Mouse (Mus musculus): ENCODE measurements around the gene Cnot2. TPM values are rescaled to one million over a fixed set of nuclear protein-coding genes. Genes with fewer than 3 reads are reported as not detected.
"Not testable (repeated sequence)": the region's sequence is repeated elsewhere in the genome, so short reads cannot be mapped to it uniquely, and the experiment has no call there.

Cnot2 gene
- polyA plus RNA-seq, 1 experiment from 2014 or later: 116 TPM

- Histone ChIP-seq H3K9ac (replicated peaks; ENCODE audit: low read depth, low read length) (peak overlapping the region; percentile 95), H3K27ac (ENCODE audit: low read length) (peak overlapping the region; percentile 98), H3K4me2 (ENCODE audit: low read length) (peak overlapping the region; percentile 86), H3K36me3 (ENCODE audit: control insufficient read depth, insufficient read depth) (no peaks in the 10 kb centered on the region), H3K4me1 (replicated peaks; ENCODE audit: control insufficient read depth, insufficient read depth, low read length) (peaks cover 7% of the 10 kb centered on the region; the same call in 1 of the 2 replicates), H3K4me3 (replicated peaks; ENCODE audit: low read length) (peak overlapping the region; percentile 85), H3K9me3 (ENCODE audit: control insufficient read depth, low read length) (no peaks in the 10 kb centered on the region), H3K27me3 (replicated peaks; ENCODE audit: control insufficient read depth, insufficient read depth, low read length) (no peaks in the 10 kb centered on the region)
- ATAC-seq: peak; percentile 80
- WGBS: under 1% methylated on average over 35 of the region's 71 CpGs
Observed at GRCm38 (mm10) chr10:116580591-116581358, 536 bp downstream of the Cnot2 start.

- Histone ChIP-seq H3K36me3 (ENCODE audit: control insufficient read depth, insufficient read depth) (no peaks in the 10 kb centered on the region), H3K4me2 (ENCODE audit: low read length) (no peak overlapping the region; the same call in 1 of the 2 replicates), H3K27ac (ENCODE audit: low read length) (no peak overlapping the region), H3K4me3 (replicated peaks; ENCODE audit: low read length) (no peak overlapping the region), H3K9me3 (ENCODE audit: control insufficient read depth, low read length) (no peaks in the 10 kb centered on the region), H3K27me3 (replicated peaks; ENCODE audit: control insufficient read depth, insufficient read depth, low read length) (no peaks in the 10 kb centered on the region), H3K9ac (replicated peaks; ENCODE audit: low read depth, low read length) (no peak overlapping the region), H3K4me1 (replicated peaks; ENCODE audit: control insufficient read depth, insufficient read depth, low read length) (peaks cover 8% of the 10 kb centered on the region)
- no peak for ATAC-seq
Observed at GRCm38 (mm10) chr10:116579478-116579877, 1.8 kb downstream of the Cnot2 start.

- Histone ChIP-seq H3K9me3 (ENCODE audit: control insufficient read depth, low read length) (no peaks in the 10 kb centered on the region), H3K9ac (replicated peaks; ENCODE audit: low read depth, low read length) (no peak overlapping the region), H3K36me3 (ENCODE audit: control insufficient read depth, insufficient read depth) (no peaks in the 10 kb centered on the region), H3K4me1 (replicated peaks; ENCODE audit: control insufficient read depth, insufficient read depth, low read length) (peaks cover 9% of the 10 kb centered on the region), H3K27me3 (replicated peaks; ENCODE audit: control insufficient read depth, insufficient read depth, low read length) (no peaks in the 10 kb centered on the region), H3K27ac (ENCODE audit: low read length) (no peak overlapping the region), H3K4me3 (replicated peaks; ENCODE audit: low read length) (no peak overlapping the region), H3K4me2 (ENCODE audit: low read length) (no peak overlapping the region)
- ATAC-seq: no peak
Observed at GRCm38 (mm10) chr10:116578375-116578774, 2.9 kb downstream of the Cnot2 start.

GRCm38 (mm10) chr10:116577181-116577580 is 4.1 kb downstream of the Cnot2 start:
- H3K27ac ChIP-seq (ENCODE audit: low read length): no peak overlapping the region
- H3K36me3 ChIP-seq (ENCODE audit: control insufficient read depth, insufficient read depth): no peaks in the 10 kb centered on the region
- H3K4me2 ChIP-seq (ENCODE audit: low read length): no peak overlapping the region
- no peaks in the 10 kb centered on the region for H3K27me3 ChIP-seq (replicated peaks; ENCODE audit: control insufficient read depth, insufficient read depth, low read length)
- ATAC-seq: no peak
- H3K4me3 ChIP-seq (replicated peaks; ENCODE audit: low read length): no peak overlapping the region
- H3K9me3 ChIP-seq (ENCODE audit: control insufficient read depth, low read length): no peaks in the 10 kb centered on the region
- no peak overlapping the region for H3K9ac ChIP-seq (replicated peaks; ENCODE audit: low read depth, low read length)
- H3K4me1 ChIP-seq (replicated peaks; ENCODE audit: control insufficient read depth, insufficient read depth, low read length): peaks cover 4% of the 10 kb centered on the region
- WGBS: 84% methylated on average over 3 of the region's 3 CpGs

- H3K27ac ChIP-seq (ENCODE audit: low read length); H3K9ac ChIP-seq (replicated peaks; ENCODE audit: low read depth, low read length); H3K4me2 ChIP-seq (ENCODE audit: low read length); H3K4me3 ChIP-seq (replicated peaks; ENCODE audit: low read length); H3K36me3 ChIP-seq (ENCODE audit: control insufficient read depth, insufficient read depth); H3K4me1 ChIP-seq (replicated peaks; ENCODE audit: control insufficient read depth, insufficient read depth, low read length); H3K9me3 ChIP-seq (ENCODE audit: control insufficient read depth, low read length); ATAC-seq; H3K27me3 ChIP-seq (replicated peaks; ENCODE audit: control insufficient read depth, insufficient read depth, low read length): not testable (repeated sequence)
- 89% methylated on average over 2 of the region's 2 CpGs for WGBS
Observed at GRCm38 (mm10) chr10:116576071-116576470, 5.2 kb downstream of the Cnot2 start.

- H3K36me3 ChIP-seq (ENCODE audit: control insufficient read depth, insufficient read depth): no peaks in the 10 kb centered on the region
- 87% methylated on average over 7 of the region's 7 CpGs for WGBS
- ATAC-seq: no peak
- H3K4me3 ChIP-seq (replicated peaks; ENCODE audit: low read length): no peak overlapping the region
- H3K27me3 ChIP-seq (replicated peaks; ENCODE audit: control insufficient read depth, insufficient read depth, low read length): no peaks in the 10 kb centered on the region
- H3K27ac ChIP-seq (ENCODE audit: low read length): no peak overlapping the region
- no peak overlapping the region for H3K4me2 ChIP-seq (ENCODE audit: low read length)
- no peak overlapping the region for H3K9ac ChIP-seq (replicated peaks; ENCODE audit: low read depth, low read length)
- H3K4me1 ChIP-seq (replicated peaks; ENCODE audit: control insufficient read depth, insufficient read depth, low read length): peaks cover 3% of the 10 kb centered on the region
- no peaks in the 10 kb centered on the region for H3K9me3 ChIP-seq (ENCODE audit: control insufficient read depth, low read length)
Observed at GRCm38 (mm10) chr10:116570526-116570925, 10.8 kb downstream of the Cnot2 start.

GRCm38 (mm10) chr10:116568539-116568938 is 12.8 kb downstream of the Cnot2 start:
- 71% methylated on average over 1 of the region's 1 CpGs for WGBS
- H3K9me3 ChIP-seq (ENCODE audit: control insufficient read depth, low read length): no peaks in the 10 kb centered on the region
- H3K4me3 ChIP-seq (replicated peaks; ENCODE audit: low read length): no peak overlapping the region
- H3K36me3 ChIP-seq (ENCODE audit: control insufficient read depth, insufficient read depth): no peaks in the 10 kb centered on the region
- H3K4me2 ChIP-seq (ENCODE audit: low read length): no peak overlapping the region
- peaks cover 3% of the 10 kb centered on the region; the same call in 1 of the 2 replicates for H3K4me1 ChIP-seq (replicated peaks; ENCODE audit: control insufficient read depth, insufficient read depth, low read length)
- no peaks in the 10 kb centered on the region for H3K27me3 ChIP-seq (replicated peaks; ENCODE audit: control insufficient read depth, insufficient read depth, low read length)
- H3K27ac ChIP-seq (ENCODE audit: low read length): no peak overlapping the region
- no peak overlapping the region for H3K9ac ChIP-seq (replicated peaks; ENCODE audit: low read depth, low read length)
- ATAC-seq: no peak

- Histone ChIP-seq H3K9ac (replicated peaks; ENCODE audit: low read depth, low read length) (no peak overlapping the region), H3K27ac (ENCODE audit: low read length) (no peak overlapping the region), H3K4me1 (replicated peaks; ENCODE audit: control insufficient read depth, insufficient read depth, low read length) (peaks cover 3% of the 10 kb centered on the region; the same call in 1 of the 2 replicates), H3K4me3 (replicated peaks; ENCODE audit: low read length) (no peak overlapping the region), H3K9me3 (ENCODE audit: control insufficient read depth, low read length) (no peaks in the 10 kb centered on the region), H3K36me3 (ENCODE audit: control insufficient read depth, insufficient read depth) (no peaks in the 10 kb centered on the region), H3K4me2 (ENCODE audit: low read length) (no peak overlapping the region), H3K27me3 (replicated peaks; ENCODE audit: control insufficient read depth, insufficient read depth, low read length) (no peaks in the 10 kb centered on the region)
- 87% methylated on average over 7 of the region's 7 CpGs for WGBS
- no peak for ATAC-seq
Observed at GRCm38 (mm10) chr10:116567491-116568405, 13.6 kb downstream of the Cnot2 start.

- H3K27me3 ChIP-seq (replicated peaks; ENCODE audit: control insufficient read depth, insufficient read depth, low read length): not testable (repeated sequence)
- WGBS: 92% methylated on average over 4 of the region's 4 CpGs
Observed at GRCm38 (mm10) chr10:116566492-116566891, 14.8 kb downstream of the Cnot2 start.

More at GRCm38 (mm10) chr10:116566492-116566891, 14.8 kb downstream of the Cnot2 start:
- H3K36me3 ChIP-seq (ENCODE audit: control insufficient read depth, insufficient read depth); H3K4me2 ChIP-seq (ENCODE audit: low read length); H3K4me1 ChIP-seq (replicated peaks; ENCODE audit: control insufficient read depth, insufficient read depth, low read length); H3K9ac ChIP-seq (replicated peaks; ENCODE audit: low read depth, low read length); H3K9me3 ChIP-seq (ENCODE audit: control insufficient read depth, low read length); ATAC-seq; H3K4me3 ChIP-seq (replicated peaks; ENCODE audit: low read length); H3K27ac ChIP-seq (ENCODE audit: low read length): not testable (repeated sequence)
